ENCODE assay signal across 15 mouse cellular contexts in the genomic region with DNA sequence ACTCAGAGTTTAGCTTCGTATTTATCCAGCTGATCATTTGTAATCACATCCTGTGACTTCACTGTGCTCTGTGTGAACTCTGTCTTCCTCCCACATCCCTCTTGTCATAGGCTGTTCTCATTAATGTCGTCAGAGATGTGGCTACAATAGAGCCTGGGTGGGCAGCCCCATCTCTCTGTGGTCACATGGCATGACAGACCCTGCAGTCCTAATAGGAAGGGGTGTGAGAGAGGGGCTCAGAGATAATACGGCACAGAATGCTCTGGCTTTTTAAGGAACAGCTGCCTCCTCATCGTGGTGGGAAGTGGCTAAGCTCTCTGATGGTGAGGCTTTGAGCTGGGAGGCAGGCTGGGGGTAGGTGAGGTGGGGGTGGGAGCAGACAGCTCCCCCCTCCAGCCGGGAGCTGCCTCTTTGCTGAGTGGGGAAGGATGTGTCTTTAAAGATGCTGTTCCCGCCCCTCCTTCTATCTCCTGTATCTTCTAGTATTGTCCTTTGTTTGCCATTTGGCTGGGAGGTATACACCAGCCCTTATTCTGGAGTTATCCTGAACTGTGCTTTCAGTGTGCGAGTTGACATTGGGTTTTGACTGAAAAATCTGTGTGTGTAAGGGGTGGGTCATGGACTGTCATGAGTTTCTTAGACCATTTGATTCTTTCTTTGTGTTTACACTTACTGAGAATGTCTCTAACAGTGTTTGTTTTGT. TPM values are rescaled to one million over a fixed set of nuclear protein-coding genes. Genes with fewer than 3 reads are reported as not detected.
A peak's percentile ranks its signal among the peaks of the same experiment; 100 is the strongest.
DNase-seq lines count a peak whose midpoint lies in the region; ATAC-seq and TF ChIP-seq lines count a peak whose summit lies in the region.
"Had no signal": no experiment of that assay in that cellular context is flagged by ENCODE, and none has a peak within 500 bp of the region (broad histone marks: within the 10 kb centered on the region; RNA-seq: fewer than 3 reads in every experiment).

No protein-coding gene starts in this region.

- no peak for DNase-seq in intestine, embryonic 14.5 days (ENCODE audit: low spot score)
- peak; percentile 25 for DNase-seq in induced T-regulatory cell, adult 2 months (ENCODE audit: low read depth)
- no peak for DNase-seq in gastrocnemius, postnatal 25 days
- DNase-seq in kidney, postnatal 10 days, result no peak
- no peak for DNase-seq in heart, adult 9 months (ENCODE audit: low spot score in 2 of 2)
- DNase-seq: adrenal gland, postnatal 10 days; cerebellum, adult 9-10 months; kidney, adult 18-20 months had no signal

- H3K27me3 ChIP-seq in intestine, embryonic 14.5 days (replicated peaks; ENCODE audit: control insufficient read depth, insufficient read depth, low read length), result no peaks in the 10 kb centered on the region
- H3K27me3 ChIP-seq in intestine, embryonic 16.5 days (replicated peaks; ENCODE audit: control insufficient read depth, insufficient read depth, low read length), result no peaks in the 10 kb centered on the region
- H3K27me3 ChIP-seq in forebrain, embryonic 12.5 days, result no peaks in the 10 kb centered on the region
- H3K27me3 ChIP-seq: heart, embryonic 13.5 days had no signal

- no peak overlapping the region for H3K4me2 ChIP-seq in intestine, embryonic 14.5 days (ENCODE audit: low read length)
- no peak overlapping the region for H3K4me2 ChIP-seq in intestine, embryonic 16.5 days (ENCODE audit: low read depth, low read length)
- peak overlapping the region; percentile 44 for H3K4me2 ChIP-seq in forebrain, embryonic 12.5 days
- H3K4me2 ChIP-seq: heart, embryonic 13.5 days had no signal

- no peaks in the 10 kb centered on the region for H3K36me3 ChIP-seq in intestine, embryonic 14.5 days (ENCODE audit: control insufficient read depth, insufficient read depth, low read length)
- no peaks in the 10 kb centered on the region for H3K36me3 ChIP-seq in intestine, embryonic 16.5 days (ENCODE audit: control insufficient read depth, insufficient read depth, low read length)
- no peaks in the 10 kb centered on the region for H3K36me3 ChIP-seq in forebrain, embryonic 12.5 days (replicated peaks)
- H3K36me3 ChIP-seq: heart, embryonic 13.5 days had no signal

- no peak overlapping the region for H3K9ac ChIP-seq in intestine, embryonic 14.5 days (ENCODE audit: low read length)
- H3K9ac ChIP-seq in intestine, embryonic 16.5 days (ENCODE audit: low read depth, low read length), result no peak overlapping the region
- 0 out of 2 replicates have a peak overlapping the region, but pooled peaks have one; percentile 25 for H3K9ac ChIP-seq in forebrain, embryonic 12.5 days
- H3K9ac ChIP-seq: heart, embryonic 13.5 days had no signal

- H3K4me1 ChIP-seq in intestine, embryonic 14.5 days (replicated peaks; ENCODE audit: control insufficient read depth, insufficient read depth, low read length), result peaks cover under 1% of the 10 kb centered on the region; the same call in 1 of the 2 replicates
- no peaks in the 10 kb centered on the region for H3K4me1 ChIP-seq in intestine, embryonic 16.5 days (ENCODE audit: control insufficient read depth, insufficient read depth, low read length)
- peaks cover 74% of the 10 kb centered on the region for H3K4me1 ChIP-seq in forebrain, embryonic 12.5 days
- peaks cover 45% of the 10 kb centered on the region for H3K4me1 ChIP-seq in olfactory bulb, adult 2 months (ENCODE audit: control insufficient read depth, insufficient read depth, low read length)

- 33% methylated on average over 7 of the region's 7 CpGs for WGBS in intestine, embryonic 14.5 days
- 32% methylated on average over 7 of the region's 7 CpGs for WGBS in intestine, embryonic 16.5 days
- 23% methylated on average over 7 of the region's 7 CpGs for WGBS in forebrain, embryonic 12.5 days
- 12% methylated on average over 7 of the region's 7 CpGs for WGBS in olfactory bulb, adult 2 months

- TF ChIP-seq POLR2A in olfactory bulb, adult 2 months (IDR thresholded peaks at IDR 0.05; ENCODE audit: insufficient read depth, low read depth, low read length), result no peak

- H3K9me3 ChIP-seq in intestine, embryonic 14.5 days (ENCODE audit: control insufficient read depth, low read length), result no peaks in the 10 kb centered on the region
- no peaks in the 10 kb centered on the region for H3K9me3 ChIP-seq in intestine, embryonic 16.5 days (ENCODE audit: control insufficient read depth, low read length)
- H3K9me3 ChIP-seq in forebrain, embryonic 12.5 days, result no peaks in the 10 kb centered on the region
- H3K9me3 ChIP-seq: heart, embryonic 13.5 days had no signal

- H3K4me3 ChIP-seq in intestine, embryonic 14.5 days (ENCODE audit: low read depth, low read length), result no peak overlapping the region
- H3K4me3 ChIP-seq in intestine, embryonic 16.5 days (ENCODE audit: low read length), result no peak overlapping the region
- H3K4me3 ChIP-seq in forebrain, embryonic 12.5 days (replicated peaks), result peak overlapping the region; percentile 14; the same call in 1 of the 2 replicates
- no peak overlapping the region for H3K4me3 ChIP-seq in olfactory bulb, adult 2 months (ENCODE audit: insufficient read depth, low read depth, low read length)
- H3K4me3 ChIP-seq: heart, embryonic 13.5 days had no signal

- 0 out of 2 replicates have a peak, but pooled peaks have one; percentile 43 for ATAC-seq in intestine, embryonic 14.5 days (replicated peaks; ENCODE audit: low FRiP score, low TSS enrichment, low read depth)
- no peak for ATAC-seq in intestine, embryonic 16.5 days
- ATAC-seq in forebrain, embryonic 12.5 days (ENCODE audit: low FRiP score), result peak; percentile 94

- no peak for TF ChIP-seq CTCF in olfactory bulb, adult 2 months (IDR thresholded peaks at IDR 0.05; ENCODE audit: insufficient read depth, low read depth, low read length)

- no peak overlapping the region for H3K27ac ChIP-seq in intestine, embryonic 14.5 days (ENCODE audit: low read depth)
- no peak overlapping the region for H3K27ac ChIP-seq in intestine, embryonic 16.5 days (ENCODE audit: low read length)
- H3K27ac ChIP-seq in forebrain, embryonic 12.5 days, result peak overlapping the region; percentile 95
- H3K27ac ChIP-seq in olfactory bulb, adult 2 months (ENCODE audit: insufficient read depth, low read depth, low read length), result peak overlapping the region; percentile 86
- H3K27ac ChIP-seq: heart, embryonic 13.5 days; macrophage had no signal

RNA-seq across cellular contexts. Expression of a gene that starts 30.8 kb away (rescaled TPM):
- 7.4 and 7.7 TPM in 2 replicates for polyA plus RNA-seq in intestine, embryonic 14.5 days (2014; fragmentation: Nextera tagmentation; extraction: Ambion mirVana)
- 5.5 and 8.0 TPM in 2 replicates for polyA plus RNA-seq in intestine, embryonic 16.5 days (2015; fragmentation: Nextera tagmentation; extraction: Ambion mirVana)
- polyA plus RNA-seq in forebrain, embryonic 12.5 days (2016; fragmentation: Nextera tagmentation; extraction: Ambion mirVana), result 124 and 128 TPM in 2 replicates
- 39.6 TPM in 1 of 2 replicates, not detected in the other for polyA plus RNA-seq in olfactory bulb, adult 2 months (2012; ENCODE audit: insufficient read depth, insufficient read length, low replicate concordance, missing spikeins)
- total RNA-seq in gastrocnemius, postnatal 25 days (2021), result under 1 TPM; 0.10 to 0.13 TPM
- polyA plus RNA-seq: liver, adult 2 months; macrophage had no signal

RNA-seq across cellular contexts. Expression of a gene that starts 43.3 kb away (rescaled TPM):
- polyA plus RNA-seq in intestine, embryonic 14.5 days (2014; fragmentation: Nextera tagmentation; extraction: Ambion mirVana), result not detected in 2 replicates
- not detected in 2 replicates for polyA plus RNA-seq in intestine, embryonic 16.5 days (2015; fragmentation: Nextera tagmentation; extraction: Ambion mirVana)
- polyA plus RNA-seq in forebrain, embryonic 12.5 days (2016; fragmentation: Nextera tagmentation; extraction: Ambion mirVana), result not detected in 2 replicates
- polyA plus RNA-seq in olfactory bulb, adult 2 months (2012; ENCODE audit: insufficient read depth, insufficient read length, low replicate concordance, missing spikeins), result not detected in 2 replicates
- not detected for total RNA-seq in gastrocnemius, postnatal 25 days (2021)
- total RNA-seq: adrenal gland, postnatal 10 days; layer of hippocampus, postnatal 25 days; liver, adult 2 months had no signal
- polyA plus RNA-seq: heart, embryonic 13.5 days; liver, adult 2 months; macrophage had no signal

Comparison
In these comparisons a context has a peak if more than half of its experiments do, and no peak if none do; other contexts are left out.
1. H3K27ac ChIP-seq: peak in forebrain, embryonic 12.5 days (single experiment) and olfactory bulb, adult 2 months (single experiment); none in intestine, embryonic 14.5 days (single experiment) and intestine, embryonic 16.5 days (single experiment).